Mouse (Mus musculus): ENCODE data around the gene Utp15.

The Utp15 gene

GRCm38 (mm10) chr13:98254921-98255320, 7.9 kb downstream of the Utp15 start:
- peak; percentile 14 for DNase-seq (ENCODE audit: low read depth, low spot score)

GRCm38 (mm10) chr13:98249594-98249993, 13.2 kb downstream of the Utp15 start:
- DNase-seq (ENCODE audit: low read depth, low spot score), result no peak

DNA sequence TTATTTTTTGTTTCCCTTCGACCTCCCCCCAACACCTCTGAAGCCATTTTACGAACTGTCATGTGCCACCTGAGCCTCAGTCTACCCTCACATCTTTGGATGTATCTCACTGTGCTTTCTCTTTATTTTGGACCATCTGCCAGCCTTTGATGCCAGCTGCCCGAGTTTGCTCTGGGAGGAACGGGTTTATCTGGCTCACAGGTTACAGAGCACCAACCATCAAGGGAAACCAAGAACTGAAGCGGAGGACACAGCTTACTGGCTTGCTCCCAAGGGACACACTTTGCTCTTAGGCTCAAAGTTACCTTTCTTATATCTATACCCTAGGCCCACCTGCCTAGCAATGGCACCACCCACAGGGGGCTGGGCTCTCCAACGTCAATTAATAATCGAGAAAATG, 17.5 kb downstream of the Utp15 start:
- no peak for DNase-seq (ENCODE audit: low read depth, low spot score)

DNA sequence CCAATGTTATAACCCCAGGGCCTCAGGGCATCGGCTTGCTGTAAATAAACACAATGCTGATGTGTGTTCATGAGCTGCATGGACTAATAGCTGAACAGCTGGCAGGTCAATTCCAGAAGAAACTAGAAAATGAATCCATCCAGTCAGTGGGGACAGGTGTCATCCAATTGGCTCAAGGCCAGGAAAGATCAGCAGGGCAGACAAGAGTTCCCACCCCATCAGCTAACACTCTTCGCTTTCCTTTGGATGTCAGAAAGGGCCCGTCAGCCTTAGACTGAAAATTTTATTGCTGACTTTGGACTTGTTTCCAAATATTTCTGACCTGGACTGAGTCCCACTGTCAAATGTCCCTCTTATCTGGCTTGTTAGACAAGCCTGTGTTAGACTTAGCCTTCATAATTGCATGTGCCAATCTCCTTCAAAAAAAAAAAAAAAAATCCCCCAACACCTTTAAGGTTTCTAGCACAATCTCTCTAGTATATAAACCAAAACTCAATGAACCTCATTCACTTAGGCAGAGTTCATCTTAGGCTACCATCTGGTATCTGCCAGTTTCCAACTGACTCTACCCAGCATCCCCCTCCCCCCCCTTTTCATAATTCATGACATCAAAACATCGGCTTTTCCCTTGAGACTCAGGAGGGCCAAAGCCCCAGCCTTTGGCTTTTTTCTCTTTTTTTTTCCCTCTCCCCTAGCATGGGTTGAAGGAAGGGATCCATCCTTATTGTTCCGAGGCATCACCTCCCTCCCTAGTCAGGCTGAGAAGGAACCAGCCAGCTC, 18.1 kb downstream of the Utp15 start:
- no peak for DNase-seq (ENCODE audit: low read depth, low spot score)

DNA sequence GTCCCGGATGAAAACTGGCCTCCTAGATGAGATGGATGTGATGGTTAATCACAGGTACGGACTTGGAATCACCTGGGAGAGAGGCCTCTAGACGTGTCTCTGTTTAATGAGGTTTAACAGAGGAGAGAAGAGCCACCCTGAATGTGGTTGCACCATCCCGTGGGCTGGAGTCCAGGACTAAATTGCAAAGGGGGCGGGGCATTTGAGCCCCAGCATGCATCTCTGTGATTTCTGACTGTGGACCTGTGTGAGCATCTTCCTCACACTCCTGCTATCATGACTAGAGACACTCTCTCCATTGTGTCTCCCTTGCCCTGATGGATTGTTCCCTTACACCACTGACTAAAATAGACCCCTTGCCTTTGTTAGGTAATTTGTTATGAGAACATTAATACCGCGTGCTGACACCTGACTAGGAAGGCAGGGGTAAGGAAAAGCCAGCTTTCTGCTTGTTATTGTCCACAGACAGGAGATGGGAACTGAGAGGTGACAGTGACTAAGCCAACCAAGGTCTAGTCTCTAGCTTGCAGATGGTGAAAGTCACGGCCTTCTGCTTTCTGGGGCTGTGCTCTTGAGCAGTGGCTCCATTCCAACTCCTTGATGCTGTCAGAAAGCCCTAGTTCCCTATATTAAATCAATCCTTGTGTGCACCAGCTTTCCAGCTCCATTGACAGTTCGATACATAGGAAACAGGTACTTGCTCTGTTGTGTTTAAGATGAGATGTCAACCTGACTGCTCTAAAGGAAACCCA, 21.1 kb downstream of the Utp15 start:
- no peak for DNase-seq (ENCODE audit: low read depth, low spot score)

DNA sequence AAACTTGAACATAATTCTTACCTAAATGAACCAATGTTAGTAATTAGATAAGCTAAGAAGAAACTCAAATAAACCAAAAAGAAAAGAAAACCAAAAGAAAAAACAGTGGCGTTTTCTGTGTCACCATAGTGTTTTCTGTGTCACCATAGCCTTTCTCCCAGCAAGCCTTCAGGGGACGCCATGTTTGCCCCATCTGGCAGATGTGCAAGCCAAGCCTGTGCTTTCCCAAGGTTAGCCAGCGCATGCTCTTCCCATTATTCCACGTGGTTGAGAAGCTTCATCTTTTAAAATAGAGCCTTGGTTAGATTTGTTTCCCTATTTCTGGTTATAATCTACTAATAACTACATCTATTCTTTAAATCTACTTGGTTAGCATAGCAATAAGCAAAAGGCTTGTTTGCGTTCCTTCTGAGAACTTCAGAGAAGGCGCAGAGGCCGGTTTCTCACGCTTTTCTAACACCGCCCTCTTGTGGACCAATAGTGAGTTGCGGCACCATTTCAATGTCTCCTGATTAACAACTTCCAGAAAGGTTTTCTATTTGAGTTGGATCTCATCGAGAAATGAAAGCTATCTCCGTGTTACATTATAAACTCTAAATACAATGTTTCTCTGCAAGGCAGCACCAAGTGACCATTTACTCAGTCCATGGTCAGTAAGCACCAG, 22.7 kb downstream of the Utp15 start:
- peak; percentile 82 for DNase-seq (ENCODE audit: low read depth, low spot score)

DNA sequence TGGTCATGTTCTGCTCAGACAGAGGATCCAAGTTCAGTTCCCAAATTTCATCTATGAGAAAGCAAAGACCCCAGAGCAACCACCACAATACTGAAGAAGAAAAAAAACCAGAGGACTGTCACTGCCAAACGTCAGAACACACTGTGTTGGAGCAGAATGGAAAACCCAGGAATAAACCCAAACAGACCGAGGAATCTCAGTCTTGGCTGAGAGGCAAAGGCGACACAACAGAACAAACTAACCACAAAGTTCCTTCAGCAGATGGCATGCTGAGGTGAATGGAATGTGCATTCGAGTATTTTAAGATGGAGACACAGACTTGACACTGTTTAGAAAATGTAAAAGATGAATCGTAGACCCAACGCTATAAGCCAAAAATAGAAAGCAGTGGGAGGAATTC, 27.4 kb downstream of the Utp15 start:
- peak; percentile 46 for DNase-seq (ENCODE audit: low read depth, low spot score)

DNA sequence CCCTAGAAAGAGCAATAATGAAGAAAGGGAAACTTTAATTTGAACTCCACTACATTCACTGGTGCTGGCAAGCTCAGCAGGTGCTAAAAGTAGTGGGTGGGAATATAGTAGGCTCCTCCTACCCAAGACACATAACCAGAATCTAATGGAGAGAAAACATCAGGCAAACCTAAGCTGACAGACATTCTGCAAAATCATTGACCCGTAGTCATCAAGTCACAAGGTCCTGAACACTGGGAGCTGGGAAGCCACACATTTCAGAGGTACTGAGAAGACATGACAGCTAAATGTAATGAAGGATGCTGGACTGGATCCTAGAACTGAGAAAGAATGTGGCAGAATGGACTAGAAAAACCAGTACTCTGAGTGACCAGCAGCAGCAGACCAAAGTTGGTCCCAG, 32.3 kb downstream of the Utp15 start:
- DNase-seq (ENCODE audit: low read depth, low spot score), result no peak

GRCm38 (mm10) chr13:98226225-98226624, 36.6 kb downstream of the Utp15 start:
- no peak for DNase-seq (ENCODE audit: low read depth, low spot score)

GRCm38 (mm10) chr13:98222848-98223247, 40.0 kb downstream of the Utp15 start:
- peak; percentile 39 for DNase-seq (ENCODE audit: low read depth, low spot score)

DNA sequence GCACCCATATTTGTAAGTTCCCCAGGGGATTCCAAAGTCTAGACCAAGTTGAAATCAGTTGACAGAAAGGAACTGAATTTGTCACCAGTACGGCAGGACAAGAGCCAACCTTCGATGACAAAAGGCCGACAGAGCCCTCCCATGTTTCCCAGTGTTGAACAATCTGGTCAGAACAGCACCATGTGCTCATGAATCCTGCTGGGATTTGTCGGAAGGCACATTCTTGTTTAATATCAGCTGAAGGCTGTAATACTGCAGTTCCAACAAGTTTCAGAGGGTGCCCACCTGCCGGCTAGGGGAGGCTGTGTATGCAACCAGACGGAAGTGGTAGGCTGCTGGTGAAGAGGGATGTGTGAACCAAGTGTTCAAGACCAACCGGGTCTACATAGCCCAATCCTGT, 52.7 kb downstream of the Utp15 start:
- no peak for DNase-seq (ENCODE audit: low read depth, low spot score)

- DNase-seq (ENCODE audit: low read depth, low spot score), result peak; percentile 22
Observed at GRCm38 (mm10) chr13:98208842-98209241, 54.0 kb downstream of the Utp15 start.

- DNase-seq (ENCODE audit: low read depth, low spot score), result no peak
Observed at GRCm38 (mm10) chr13:98206546-98206870, 56.3 kb downstream of the Utp15 start.

DNA sequence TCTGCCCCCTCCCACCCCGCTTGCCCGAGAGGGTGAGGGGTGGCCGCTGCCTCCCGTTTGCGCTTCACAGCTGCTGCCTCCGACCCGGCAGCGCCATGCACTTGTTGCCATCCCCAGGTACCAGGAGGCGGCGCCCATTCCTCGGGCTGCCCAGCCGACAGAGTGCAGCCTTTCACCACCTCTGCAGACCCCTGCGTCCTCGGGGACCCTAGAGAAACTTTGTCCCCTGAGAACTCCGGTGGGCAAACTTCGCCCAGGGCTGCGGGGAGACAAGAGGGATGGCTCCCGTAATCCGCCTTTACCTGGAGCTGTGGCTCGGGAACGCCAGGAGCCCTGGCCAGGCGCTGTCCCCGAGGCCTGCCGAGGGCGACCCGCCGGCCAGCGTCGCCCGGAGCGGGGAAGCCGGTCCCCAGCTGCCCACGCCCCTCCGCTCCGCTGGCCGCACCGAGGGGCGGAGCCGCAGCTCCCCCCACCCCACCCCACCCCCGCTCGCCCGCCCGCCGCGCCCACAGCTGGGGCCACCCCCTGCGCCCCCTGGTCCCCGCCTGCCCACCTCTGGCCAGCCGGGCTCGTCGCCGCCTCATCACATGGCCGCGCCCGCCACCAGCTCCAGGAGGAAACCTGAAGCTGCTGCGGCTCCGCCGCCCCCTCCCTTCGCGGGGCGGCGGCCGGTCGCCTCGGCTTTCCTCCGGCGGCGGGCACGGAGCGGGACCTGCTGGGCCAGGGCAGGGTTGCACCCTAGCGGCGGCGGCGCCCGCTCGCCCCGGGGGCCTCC, 56.9 kb downstream of the Utp15 start, which contains the start of gene Arhgef28:
Gene Arhgef28, minus strand, starts transcription at position 669 of the 775 bp plus-strand sequence.
- DNase-seq (ENCODE audit: low read depth, low spot score), result peak; percentile 33

- DNase-seq (ENCODE audit: low read depth, low spot score), result no peak
Observed at GRCm38 (mm10) chr13:98205111-98205510, 57.7 kb downstream of the Utp15 start.

- DNase-seq (ENCODE audit: low read depth, low spot score), result no peak
Observed at GRCm38 (mm10) chr13:98204371-98204770, 58.5 kb downstream of the Utp15 start.

DNA sequence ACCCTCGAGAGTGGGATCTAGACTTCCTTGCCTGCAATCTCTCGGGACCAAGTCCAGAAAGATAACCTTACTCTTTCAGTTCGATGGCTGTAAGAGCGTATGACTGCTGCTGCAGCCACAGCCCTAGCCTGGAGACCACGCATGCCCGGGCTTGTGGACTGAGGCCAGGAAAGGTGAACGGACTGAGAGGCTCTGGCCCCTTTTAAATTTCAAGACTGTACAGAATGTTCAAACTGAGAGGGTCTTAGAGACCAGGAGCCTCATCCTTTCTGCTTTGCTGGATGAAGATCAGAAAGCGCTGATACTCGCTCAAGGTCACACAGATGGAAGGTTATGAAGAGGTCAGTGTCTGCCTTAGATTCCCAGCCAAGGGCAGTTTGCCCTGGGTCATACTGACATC, 61.4 kb downstream of the Utp15 start:
- DNase-seq (ENCODE audit: low read depth, low spot score), result no peak
